Mouse (Mus musculus) cortical plate, adult 2 months (tissue): ENCODE measurements around the gene Zbtb44. TPM values are rescaled to one million over a fixed set of nuclear protein-coding genes. Genes with fewer than 3 reads are reported as not detected.

Experiments
- H3K27ac ChIP-seq: fragments of 200-500 bp; 2 replicates; pipeline ENCODE4 v1.5.1; 2012; ENCODE audit warnings: low read length, control low read depth, inconsistent platforms; ENCODE audit not compliant: insufficient read depth
- H3K4me1 ChIP-seq: fragments of 200-500 bp; 2 replicates; pipeline ENCODE4 v1.6.1; 2011; ENCODE audit warnings: low read length; ENCODE audit not compliant: control insufficient read depth, insufficient read depth
- H3K4me3 ChIP-seq: fragments of 200-500 bp; 2 replicates; pipeline ENCODE4 v1.5.1; 2011; ENCODE audit warnings: mild to moderate bottlenecking, low read length, control low read depth; ENCODE audit not compliant: insufficient read depth
- CTCF ChIP-seq: fragments of 200-500 bp; IDR thresholded peaks from 2 replicates; pipeline ENCODE4 v1.5.1; 2011; ENCODE audit warnings: mild to moderate bottlenecking, control low read depth, low read length; ENCODE audit not compliant: insufficient read depth; ENCODE audit errors: extremely low read depth
- POLR2A ChIP-seq: fragments of 200-500 bp; IDR thresholded peaks from 2 replicates; pipeline ENCODE4 v1.6.1; 2011; ENCODE audit warnings: mild to moderate bottlenecking, low read length, control low read depth; ENCODE audit not compliant: insufficient read depth; ENCODE audit errors: extremely low read depth
- polyA plus RNA-seq: library from polyadenylated mRNA; depleted of rRNA; stranded (reverse); fragments of >200 nt; gene quantifications from 2 replicates; pipeline ENCODE4 v1.2.3, GENCODE M21; 2012

Gene Zbtb44
- polyA plus RNA-seq, 1 experiment = 8.5 TPM

GRCm38 (mm10) chr9:31087466-31087865, 57.0 kb downstream of the Zbtb44 start:
- no peak for TF ChIP-seq CTCF
- no peak for TF ChIP-seq POLR2A
- no peak overlapping the region for H3K4me3 ChIP-seq
- H3K27ac ChIP-seq = no peak overlapping the region
- H3K4me1 ChIP-seq = no peaks in the 10 kb centered on the region

- TF ChIP-seq CTCF = no peak
- TF ChIP-seq POLR2A = no peak
- H3K27ac ChIP-seq = no peak overlapping the region
- H3K4me1 ChIP-seq = no peaks in the 10 kb centered on the region
- no peak overlapping the region for H3K4me3 ChIP-seq
These were observed 57.7 kb downstream of the Zbtb44 start for GRCm38 (mm10) chr9:31088116-31088515.

- H3K4me3 ChIP-seq = no peak overlapping the region
- no peak for TF ChIP-seq CTCF
- no peak for TF ChIP-seq POLR2A
- no peaks in the 10 kb centered on the region for H3K4me1 ChIP-seq
These were observed 58.4 kb downstream of the Zbtb44 start for GRCm38 (mm10) chr9:31088883-31089282.

GRCm38 (mm10) chr9:31089541-31089940, 59.1 kb downstream of the Zbtb44 start:
- Histone ChIP-seq H3K27ac (no peak overlapping the region), H3K4me3 (no peak overlapping the region), H3K4me1 (no peaks in the 10 kb centered on the region)
- TF ChIP-seq CTCF = no peak
- TF ChIP-seq POLR2A = no peak

More at GRCm38 (mm10) chr9:31088883-31089282, 58.4 kb downstream of the Zbtb44 start:
- no peak overlapping the region for H3K27ac ChIP-seq

- H3K4me1 ChIP-seq = no peaks in the 10 kb centered on the region
- TF ChIP-seq POLR2A (no peak), CTCF (no peak)
These were observed 59.9 kb downstream of the Zbtb44 start for GRCm38 (mm10) chr9:31090081-31091023.

GRCm38 (mm10) chr9:31091162-31091581, 60.7 kb downstream of the Zbtb44 start:
- no peak for TF ChIP-seq POLR2A
- no peak for TF ChIP-seq CTCF
- no peak overlapping the region for H3K4me3 ChIP-seq
- no peak overlapping the region for H3K27ac ChIP-seq
- no peaks in the 10 kb centered on the region for H3K4me1 ChIP-seq

More at GRCm38 (mm10) chr9:31090081-31091023, 59.9 kb downstream of the Zbtb44 start:
- Histone ChIP-seq H3K27ac (no peak overlapping the region), H3K4me3 (no peak overlapping the region)

GRCm38 (mm10) chr9:31092111-31092832, 61.8 kb downstream of the Zbtb44 start:
- Histone ChIP-seq H3K27ac (no peak overlapping the region), H3K4me3 (no peak overlapping the region), H3K4me1 (no peaks in the 10 kb centered on the region)

GRCm38 (mm10) chr9:31092833-31093195, 62.4 kb downstream of the Zbtb44 start:
- Histone ChIP-seq H3K4me1 (no peaks in the 10 kb centered on the region), H3K27ac (no peak overlapping the region), H3K4me3 (no peak overlapping the region)
- no peak for TF ChIP-seq POLR2A
- TF ChIP-seq CTCF = no peak

More at GRCm38 (mm10) chr9:31092111-31092832, 61.8 kb downstream of the Zbtb44 start:
- TF ChIP-seq POLR2A = no peak
- TF ChIP-seq CTCF = no peak
